Mouse (Mus musculus) left cerebral cortex, adult 18-20 months (tissue): ENCODE results near the gene Etv1. TPM values are rescaled to one million over a fixed set of nuclear protein-coding genes. Genes with fewer than 3 reads are reported as not detected.

Source experiments
- DNase-seq, 2 experiments: peaks; one replicate each; pipeline ENCODE4 v3.0.0; 2021 to 2022; ENCODE audit warnings: low spot score in 2 of 2, mixed read lengths in 1 of 2
- long read RNA-seq, 2 experiments: library from polyadenylated mRNA; stranded (forward); transcript quantifications; one replicate each; pipeline ENCODE4 v2.0.0; 2021
- total RNA-seq, 2 experiments: library from RNA; stranded (reverse); gene quantifications; 2 replicates each; pipeline ENCODE4 v1.2.3; 2021

Etv1 gene
- 10 to 100 TPM; 60.7 to 61.6 TPM for total RNA-seq
- long read RNA-seq, experiment 1, full-length matches to known transcripts = 6 of 17 reads
- long read RNA-seq, experiment 1, partial matches to known transcripts = 4 of 17 reads
- long read RNA-seq, experiment 1, other reads (novel, unspliced or antisense) = 7 of 17 reads
- long read RNA-seq, experiment 2, full-length matches to known transcripts = 7 of 23 reads
- long read RNA-seq, experiment 2, partial matches to known transcripts = 4 of 23 reads
- long read RNA-seq, experiment 2, other reads (novel, unspliced or antisense) = 12 of 23 reads

DNA sequence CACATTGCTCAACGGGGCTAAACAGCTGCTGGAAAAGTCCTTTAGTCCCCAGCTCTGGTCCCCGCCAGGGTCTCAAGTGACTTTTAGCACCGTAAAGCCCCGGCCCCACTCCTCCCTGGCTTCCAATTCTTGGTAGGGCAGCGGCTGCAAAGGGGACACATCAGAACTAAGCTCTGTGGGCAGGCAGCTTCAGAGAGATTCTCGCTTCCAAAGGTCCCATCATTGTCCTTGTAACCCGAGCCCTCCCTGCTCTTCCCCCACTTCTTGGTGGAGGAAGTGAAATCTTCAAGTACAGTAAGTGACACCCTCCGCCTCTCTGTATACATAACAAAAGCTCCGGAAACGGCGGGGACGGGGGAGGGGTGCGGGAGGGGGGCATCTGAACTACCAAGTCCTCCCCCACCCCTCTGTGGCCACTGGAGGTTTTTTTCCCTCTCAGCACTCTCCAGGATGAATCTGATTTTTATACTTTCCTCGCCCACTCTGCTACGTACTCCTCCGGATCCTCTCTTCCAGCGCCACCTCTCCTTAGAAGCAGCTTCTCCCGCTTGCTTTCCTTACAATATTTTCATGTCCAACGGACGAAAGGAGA, at the start of gene Etv1:
Gene Etv1 (plus strand): TSS at position 195 of the 592 bp plus-strand sequence.
- peak; percentile 28 to 35 for DNase-seq

DNA sequence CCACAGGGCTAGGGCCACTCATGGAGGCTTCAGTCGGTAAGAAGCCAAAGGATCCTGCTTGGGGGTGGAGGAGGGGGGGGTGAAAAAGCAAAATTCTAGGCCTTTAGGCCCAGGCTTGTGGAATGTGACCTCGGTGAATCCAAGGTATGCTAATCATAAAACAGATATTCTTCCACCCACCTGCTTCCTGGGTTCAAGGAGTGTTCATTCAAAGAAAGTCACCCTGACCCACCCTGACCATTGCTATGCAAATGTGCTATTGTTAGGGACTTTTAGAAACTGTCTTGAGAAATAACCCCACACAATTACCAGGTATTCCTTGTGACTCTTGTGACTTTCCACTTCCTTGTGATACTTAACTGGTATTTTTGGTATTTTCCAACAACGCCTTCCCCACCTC, 49.5 kb upstream of the Etv1 start:
- DNase-seq = no peak

DNA sequence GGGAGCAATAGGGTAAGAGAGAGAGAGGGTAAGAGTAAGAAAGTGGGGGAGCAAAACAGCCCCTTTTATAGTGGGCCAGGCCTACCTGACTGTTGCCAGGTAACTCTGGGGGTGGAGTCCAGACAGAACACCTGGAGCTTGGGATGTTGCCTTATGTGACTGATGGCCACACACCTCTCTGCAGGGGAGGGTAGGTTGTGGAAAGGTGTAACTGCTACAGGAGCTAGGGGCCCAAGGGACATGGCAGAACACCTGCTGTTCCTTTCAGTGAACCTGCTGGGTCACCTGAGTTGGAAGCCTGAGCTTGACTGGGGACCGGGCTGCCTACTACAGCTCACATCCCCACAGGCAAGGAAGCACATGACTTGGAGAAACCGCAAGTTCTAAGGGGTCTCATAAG, 48.4 kb upstream of the Etv1 start:
- no peak for DNase-seq

DNA sequence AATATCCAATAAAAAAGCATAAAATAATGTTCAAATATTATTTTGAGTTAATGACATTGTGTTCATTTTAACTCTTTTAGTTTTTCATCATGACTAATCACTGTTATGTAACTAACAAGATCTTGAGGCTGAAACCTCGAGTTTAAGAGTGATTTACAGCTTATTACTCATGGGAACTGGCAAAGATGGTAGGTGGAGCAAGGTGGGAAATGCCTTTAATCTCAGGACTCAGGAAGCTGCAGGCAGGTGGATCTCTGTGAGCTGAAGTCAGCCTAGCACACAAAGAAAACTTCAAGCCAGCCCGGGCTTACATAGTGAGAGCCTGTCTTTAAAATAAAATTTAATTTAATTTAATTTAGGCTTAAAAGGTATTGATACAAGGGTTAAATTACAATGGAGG, 19.9 kb upstream of the Etv1 start:
- DNase-seq = no peak

DNA sequence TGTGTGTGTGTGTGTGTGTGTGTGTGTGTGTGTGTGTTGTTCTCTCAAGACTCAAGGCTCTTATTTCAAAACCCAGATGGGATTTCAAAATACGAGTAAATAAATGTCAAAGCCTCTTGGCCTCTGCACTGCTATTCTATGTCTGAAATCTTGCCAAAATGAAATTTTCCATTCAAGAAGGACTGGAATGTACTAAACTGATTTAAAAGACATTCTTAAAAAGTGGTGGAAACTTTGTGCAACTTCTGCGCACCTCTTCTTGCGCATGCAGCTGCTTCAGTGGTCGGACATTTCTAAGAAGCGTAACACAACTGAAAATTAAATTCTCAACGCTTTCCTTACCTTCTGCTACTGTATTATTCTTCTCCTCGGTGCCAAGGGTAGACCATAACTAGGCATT, 1.9 kb upstream of the Etv1 start:
- DNase-seq = no peak

DNA sequence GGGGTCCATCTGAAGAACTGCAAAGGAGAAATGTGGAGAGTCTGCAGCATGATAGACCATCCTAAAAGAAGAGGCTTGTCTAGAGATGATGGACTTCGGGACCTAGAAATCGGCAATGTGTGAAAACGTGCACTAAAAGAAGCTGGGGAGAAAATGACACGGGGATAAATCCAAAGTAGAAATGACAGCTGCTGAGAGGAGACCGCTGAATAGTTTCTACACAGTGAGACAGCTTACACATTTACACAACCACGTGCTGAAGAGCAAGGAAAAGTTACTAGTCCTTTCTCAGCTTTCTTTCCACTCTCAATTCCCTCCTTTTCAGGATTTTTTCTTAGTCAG, 1.3 kb upstream of the Etv1 start:
- no peak for DNase-seq

DNA sequence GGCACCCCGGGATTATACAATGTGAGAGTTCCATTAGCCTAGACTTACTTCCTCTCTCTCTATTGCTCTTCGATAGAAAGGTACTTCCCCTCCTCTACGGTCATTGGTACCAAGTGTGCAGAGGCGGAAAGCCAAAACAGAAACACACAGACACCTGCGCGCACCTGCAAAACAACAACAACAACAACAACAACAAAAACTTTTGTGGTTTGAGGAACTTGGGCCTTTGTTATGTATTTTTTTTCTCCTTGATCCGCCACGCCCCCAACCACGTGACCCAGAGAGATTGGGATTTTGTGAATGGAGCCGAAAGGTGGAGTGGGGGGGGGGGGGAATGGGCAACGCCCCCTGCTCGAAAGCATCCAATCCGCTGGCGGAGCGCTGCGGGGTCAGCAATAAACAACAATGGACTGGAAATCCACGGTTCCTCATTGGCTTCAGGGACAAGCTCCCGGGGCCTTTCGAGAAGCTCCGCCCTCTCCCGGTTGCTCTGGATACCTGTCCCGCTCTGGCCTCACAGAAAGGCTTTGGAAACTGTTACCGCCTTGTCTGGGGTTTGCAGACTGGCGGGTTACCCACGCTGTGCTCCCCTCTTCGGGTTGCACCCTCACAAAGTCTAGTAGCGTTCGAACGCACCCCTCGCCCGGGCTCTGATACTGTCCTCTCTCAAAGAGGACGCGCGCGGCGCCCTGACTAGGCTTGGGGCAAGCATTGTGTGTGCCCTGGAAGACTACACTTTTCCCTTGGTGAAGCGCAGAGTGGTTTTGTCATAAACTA, 693 bp upstream of the Etv1 start:
- DNase-seq = peak; percentile 60 to 68

DNA sequence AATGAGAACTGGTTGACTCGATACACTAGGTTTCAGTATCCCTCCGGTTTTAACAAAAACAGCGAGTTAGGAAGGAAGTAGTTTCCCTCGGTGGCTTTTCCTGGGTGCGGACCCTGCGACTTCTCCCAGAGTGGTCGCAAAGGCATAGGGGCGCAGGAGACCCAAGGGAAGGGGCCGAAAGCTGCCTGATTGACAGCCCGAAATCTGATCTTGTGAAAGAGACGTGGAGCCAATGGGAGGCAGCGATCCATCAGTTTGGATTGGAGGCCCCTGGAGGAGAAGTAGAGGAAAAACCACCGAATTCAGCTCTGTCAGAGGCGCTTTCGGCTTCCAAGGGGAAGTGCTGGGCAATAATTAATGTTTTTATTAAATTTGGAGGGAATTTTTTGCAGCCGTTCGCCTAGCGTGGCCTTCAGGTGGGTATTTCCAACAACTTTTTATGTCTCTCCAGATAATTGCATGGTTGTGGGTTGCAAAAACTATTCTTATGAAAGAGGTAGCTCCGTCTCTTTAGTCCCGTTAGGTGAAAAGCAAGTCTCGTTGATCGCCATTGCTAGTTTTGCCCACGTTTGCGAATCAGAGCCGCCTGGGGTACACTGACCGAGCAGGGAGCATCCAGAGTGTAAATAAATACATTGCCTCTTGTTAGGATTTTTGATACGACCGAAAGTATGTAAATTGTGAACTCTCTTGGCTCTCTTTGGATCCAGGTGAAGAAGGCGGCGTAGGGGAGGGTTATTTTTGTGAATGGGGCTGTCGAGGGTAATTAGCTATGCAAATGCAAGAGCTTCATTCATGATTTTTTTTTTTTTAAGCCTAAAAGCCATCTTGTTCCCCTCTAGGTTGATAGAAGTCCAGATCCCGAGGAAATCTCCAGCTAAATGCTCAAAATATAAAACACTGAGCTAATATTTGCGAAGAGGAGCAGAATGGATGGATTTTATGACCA, 1.1 kb downstream of the Etv1 start:
- DNase-seq = peak; percentile 56 to 58

DNA sequence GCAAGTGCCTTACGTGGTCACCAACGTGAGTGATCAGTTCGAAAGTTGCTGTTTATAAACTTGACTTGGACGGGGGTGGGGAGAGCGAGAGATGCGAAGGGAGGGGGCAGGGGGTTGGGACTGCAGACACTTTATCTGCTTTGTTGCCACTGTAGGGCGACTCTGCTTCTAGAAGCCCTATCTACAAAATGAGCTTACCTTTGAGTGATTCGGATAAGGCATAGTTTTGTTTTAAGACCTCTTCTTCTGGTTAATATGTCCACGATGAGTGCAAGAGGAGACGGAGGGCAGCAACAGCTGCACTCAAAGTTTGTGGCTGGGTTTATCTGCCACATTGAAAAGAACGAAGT, 1.8 kb downstream of the Etv1 start:
- DNase-seq = no peak

DNA sequence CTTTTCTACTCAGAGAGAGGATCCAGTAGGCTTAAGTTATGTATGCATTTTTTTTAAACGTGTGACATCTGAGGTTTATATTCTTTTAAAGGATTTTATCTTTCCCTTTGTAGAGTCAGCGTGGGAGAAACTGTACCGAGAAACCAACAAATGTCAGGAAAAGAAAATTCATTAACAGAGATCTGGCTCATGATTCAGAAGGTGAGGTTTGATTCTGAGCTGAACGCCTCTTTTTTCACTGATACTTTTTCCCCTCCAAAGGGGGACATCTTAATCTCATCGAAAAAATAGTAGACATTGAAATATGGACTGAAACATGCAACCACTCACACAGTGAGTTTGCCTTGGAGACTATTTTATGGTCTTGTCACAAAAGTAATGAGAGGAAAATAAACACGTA, 2.5 kb downstream of the Etv1 start:
- no peak for DNase-seq

DNA sequence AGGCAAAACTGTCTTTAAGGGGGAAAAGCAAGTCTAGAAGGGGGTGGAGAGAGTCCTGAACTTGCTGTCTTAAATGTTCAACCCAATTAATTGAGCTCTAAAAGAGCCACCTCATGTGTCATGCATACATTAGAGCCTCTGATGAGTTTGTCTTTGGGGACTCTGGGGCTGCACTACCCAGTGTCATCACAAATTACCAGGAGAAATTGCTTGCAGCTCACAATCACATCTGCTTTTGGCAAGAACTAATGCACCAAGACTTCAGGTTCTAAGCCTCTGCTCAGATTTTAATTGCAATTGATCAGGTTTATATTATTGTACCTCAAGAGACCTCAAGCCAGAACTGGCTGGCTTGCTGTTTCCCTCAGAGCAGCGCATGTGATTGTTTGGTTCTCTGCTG, 4.1 kb downstream of the Etv1 start:
- no peak for DNase-seq

DNA sequence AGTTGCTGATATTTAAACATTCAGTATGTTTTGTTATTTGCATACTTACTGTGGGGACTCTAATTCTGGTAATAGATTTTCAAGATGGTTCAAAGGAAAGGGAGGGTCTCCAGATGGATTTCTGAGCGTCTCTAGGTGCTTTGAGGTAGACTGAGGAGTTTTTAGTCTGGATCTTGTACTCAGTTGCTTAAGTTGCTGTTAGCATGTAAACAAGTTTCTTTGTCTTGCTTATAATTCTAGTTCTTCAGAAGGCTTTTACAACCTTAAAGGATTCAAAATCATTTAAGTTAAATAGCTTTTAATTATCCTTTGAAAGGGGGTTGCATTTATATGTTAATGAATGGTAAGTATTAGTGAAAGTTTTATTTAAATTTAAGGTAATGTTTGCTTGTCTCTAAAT, 5.0 kb downstream of the Etv1 start:
- DNase-seq = no peak

DNA sequence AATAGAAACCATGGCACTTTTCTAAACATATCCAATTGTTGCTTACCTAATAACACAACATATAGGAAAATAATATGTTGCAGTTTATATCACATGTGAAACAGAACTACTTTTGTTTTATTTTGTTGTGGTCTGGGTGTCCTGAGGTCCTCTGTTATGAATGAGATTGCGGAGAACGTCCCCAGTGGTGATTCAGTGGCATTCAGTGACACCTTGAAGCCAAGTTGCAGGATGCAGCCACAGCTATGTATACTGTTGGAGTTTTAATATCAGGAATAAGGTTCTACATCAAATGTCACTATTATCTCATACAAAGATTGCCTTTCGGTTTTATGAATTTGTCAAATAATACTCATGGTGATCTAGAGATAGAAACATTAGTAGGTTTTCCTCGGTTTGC, 7.4 kb downstream of the Etv1 start:
- no peak for DNase-seq

DNA sequence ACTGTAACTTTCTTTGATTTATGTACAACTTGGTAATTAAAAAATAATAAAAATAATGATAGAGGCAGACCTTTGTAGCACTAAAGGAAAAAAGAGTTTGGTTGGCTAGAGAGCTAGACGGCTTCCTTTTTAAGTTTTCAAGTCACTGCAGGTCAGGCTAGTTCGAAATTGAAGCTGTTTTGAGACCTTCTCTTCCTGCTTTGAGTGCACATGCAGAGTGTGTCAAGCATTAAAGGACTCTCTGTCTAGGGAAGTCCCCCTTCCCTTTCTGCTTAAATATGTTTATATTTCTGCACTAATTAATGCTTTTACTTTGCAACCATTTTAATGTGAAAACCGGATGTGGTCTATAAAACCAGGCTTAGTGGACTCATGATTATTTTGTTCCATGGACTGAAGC, 8.5 kb downstream of the Etv1 start:
- no peak for DNase-seq

DNA sequence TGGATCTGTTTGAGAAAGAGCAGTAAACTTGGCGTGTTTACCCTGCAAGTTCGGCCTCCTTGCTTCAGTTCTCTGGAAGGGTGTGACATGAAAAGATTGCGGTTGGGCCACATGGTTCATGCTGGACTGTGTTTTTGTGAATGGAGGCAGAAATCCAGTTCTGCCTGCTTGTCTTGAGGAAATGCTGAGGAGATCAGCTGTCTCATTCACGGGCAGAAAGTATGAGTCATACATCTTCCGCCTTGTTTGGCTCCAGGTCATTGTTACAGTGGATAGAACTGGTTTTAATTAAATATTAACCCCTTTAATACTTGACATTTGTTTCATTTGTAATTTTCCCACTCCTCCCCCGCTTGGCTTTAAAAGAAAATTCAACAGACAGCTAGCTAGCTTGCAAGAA, 9.4 kb downstream of the Etv1 start:
- DNase-seq = no peak

DNA sequence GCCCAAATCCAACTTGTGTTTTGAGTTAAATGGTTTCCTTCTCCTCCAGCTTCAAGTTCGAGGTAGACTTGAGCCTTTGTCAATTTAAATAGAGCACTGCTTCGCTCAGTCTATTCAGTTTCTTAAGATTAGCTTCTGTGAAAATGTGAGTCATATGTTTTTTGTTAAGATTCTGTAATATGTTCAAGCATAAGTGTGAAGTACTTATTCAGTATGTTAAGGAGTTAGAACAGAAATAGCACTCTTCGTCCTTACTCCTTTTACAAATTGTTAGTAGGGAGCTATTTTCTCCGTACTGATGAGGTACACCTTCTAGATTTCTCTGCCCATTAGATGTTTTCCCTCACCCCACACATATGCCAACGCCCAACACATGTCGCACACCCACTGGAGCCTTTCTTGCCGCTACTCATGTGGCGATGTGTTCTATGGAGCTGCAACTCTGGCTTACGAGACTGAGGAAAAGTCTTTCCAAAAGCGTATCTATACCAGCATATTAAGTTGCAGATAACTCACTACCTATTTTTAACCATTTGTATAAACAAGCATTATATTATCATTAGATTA, 10.7 kb downstream of the Etv1 start:
- peak in 1 of 2 experiments; percentile 48 for DNase-seq

DNA sequence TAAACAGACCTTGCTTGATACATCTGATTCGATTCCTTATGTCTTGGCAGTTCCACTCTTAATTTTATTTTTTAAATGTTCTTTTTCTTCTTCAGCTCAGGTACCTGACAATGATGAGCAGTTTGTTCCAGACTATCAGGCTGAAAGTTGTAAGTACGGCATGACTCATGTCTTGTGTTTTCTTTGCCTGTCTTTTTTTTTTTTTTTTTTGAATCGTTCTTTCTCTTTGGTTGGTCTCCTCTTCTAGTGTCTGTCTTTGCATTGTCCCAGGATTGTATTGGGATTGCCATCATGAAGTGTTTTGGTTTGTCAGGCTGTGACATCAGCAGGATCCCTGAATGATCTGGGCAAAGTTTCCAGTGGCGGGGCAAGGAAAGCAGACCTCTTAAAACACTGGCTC, 13.9 kb downstream of the Etv1 start:
- DNase-seq = no peak

DNA sequence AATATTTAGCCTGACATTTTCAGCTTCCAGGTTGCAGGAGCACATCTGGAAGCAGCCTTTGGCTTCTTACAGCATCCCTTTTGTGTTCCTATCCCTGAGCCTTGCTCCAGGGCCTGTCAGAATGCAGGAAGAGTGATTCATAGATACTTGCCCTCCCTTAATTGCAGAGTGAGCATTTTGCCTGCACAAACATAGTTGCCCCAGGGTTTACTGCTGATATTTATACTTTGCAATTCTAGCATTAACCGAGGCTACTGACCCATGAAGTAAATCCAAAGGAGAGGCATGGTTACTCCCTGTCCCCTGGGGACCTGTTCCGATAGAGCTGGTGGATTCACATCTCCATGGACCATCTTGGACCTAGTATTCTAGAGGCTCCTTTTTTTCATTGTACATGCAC, 14.5 kb downstream of the Etv1 start:
- no peak for DNase-seq

DNA sequence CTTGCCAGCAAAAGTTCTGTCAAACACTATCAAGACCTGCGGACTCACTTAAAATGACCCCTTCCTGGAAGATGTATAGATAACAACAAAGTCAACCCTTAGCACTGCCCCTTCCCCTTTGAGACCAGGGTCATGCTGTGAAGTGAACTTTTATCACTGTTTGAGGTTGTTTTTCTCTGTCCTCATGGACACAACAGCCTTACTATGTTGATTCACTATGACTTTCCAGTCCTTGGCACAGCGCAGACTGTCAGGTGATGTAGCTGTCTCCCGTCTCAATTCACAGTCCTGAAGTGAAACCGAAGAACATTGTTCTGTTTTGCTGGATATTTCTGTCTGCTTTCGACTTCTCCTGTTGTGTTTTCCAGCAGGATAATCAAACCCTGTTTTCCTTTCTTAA, 27.9 kb downstream of the Etv1 start:
- DNase-seq = no peak

DNA sequence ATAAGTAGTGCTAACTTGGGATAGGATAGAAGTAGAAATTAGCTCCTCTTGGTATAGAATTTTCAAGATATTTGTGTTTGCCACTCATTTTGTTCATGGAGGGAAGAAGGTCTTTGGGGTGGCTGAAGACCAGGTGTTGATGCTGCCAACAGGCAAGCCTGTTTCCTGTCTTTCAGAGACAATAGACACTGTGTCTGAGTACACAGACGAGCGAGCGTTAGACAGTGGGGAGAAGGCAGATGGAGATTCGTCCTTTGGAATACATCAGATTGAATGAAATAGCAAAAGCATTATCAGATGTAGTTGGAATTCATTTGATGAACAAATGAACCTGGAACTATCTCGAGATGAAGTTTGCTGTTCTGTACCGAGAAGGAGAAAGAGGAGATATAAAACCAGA, 33.2 kb downstream of the Etv1 start:
- no peak for DNase-seq
